Mouse (Mus musculus): ENCODE results near the gene Pycard.
"Not testable (repeated sequence)": the region's sequence is repeated elsewhere in the genome, so short reads cannot be mapped to it uniquely, and the experiment has no call there.

Gene Pycard

DNA sequence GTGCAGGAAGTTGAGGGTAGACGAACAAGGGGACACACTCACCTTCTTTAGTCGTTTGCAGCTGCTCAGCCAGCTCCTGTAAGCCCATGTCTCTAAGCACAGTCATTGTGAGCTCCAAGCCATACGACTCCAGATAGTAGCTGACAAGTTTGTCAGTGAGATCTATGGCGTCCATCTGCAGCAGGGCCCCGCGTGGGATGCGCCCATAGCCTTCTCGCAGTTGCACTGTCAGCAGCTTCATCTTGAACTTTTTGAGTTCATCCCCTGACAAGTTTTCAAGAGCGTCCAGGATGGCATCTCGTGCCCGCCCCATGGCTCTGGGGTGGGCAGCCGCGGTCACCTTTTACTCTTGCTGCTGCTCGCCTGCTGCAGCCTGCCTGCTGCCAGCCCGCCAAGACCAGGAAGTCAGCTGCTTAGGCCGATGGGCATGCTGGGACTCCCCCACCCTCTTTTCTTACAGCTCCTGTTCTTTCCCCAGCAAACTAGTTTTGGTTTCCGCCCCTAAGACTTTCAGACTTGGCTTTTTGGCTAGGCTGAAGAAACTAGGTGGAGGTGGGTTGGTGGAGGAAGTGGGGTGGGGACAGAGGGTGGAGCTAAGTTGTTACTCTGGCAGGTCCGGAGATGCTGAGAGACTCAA lies at the start of gene Pycard:
TSS of gene Pycard (minus strand) at position 527 of the 637 bp plus-strand sequence.
- peak; percentile 52 to 75 for DNase-seq (ENCODE audit: low spot score in 2 of 2)

DNA sequence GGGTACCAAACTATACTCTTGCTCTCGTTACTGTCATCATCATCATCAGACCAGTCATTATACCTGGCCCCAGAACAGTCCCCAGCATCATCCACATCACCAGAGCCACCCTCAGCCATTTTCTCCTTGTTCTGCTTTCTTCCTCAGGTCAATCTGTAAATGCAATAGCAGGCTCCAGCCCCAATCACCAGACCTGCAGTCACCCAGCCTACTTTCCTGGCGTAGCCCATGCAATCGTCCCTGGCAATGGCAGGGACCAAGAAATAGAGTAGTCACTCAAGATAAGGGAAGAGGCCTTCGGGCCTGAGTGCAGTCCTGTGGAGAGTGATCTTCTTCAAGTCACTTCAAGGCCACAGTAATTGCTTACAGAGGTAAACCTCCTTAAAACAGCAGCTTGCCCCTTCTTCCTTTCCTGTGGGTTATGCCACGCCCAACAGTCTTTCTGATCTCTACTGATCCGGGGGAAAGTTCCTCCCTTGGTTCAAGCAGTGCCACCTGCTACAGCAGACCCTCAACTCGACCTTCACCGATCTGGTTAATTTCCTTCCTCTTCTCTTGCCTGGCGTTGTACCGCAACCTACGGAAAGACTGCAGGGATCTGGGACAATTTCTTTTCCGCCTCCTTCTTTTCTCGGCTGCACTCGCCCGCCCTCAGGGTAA lies 48.6 kb upstream of the Pycard start:
- DNase-seq (ENCODE audit: low spot score in 2 of 2) = not testable (repeated sequence)

DNA sequence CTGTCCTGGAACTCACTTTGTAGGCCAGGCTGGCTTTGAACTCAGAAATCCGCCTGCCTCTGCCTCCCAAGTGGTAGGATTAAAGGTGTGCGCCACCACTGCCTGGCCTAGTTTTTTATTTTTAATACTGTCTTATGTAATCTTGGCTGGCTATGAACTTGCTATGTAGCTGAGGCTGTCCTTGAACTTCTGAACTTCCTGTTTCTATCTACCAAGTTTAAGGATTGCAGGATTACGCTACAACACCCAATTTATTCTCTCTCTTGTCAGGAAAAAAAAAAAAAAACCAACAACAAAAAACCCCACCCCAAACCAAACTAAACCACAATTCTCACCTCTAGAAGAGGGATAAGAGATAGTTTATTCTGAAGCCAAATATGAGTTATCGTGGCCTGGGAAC lies 39.9 kb upstream of the Pycard start:
- no peak for DNase-seq (ENCODE audit: low spot score in 2 of 2)

DNA sequence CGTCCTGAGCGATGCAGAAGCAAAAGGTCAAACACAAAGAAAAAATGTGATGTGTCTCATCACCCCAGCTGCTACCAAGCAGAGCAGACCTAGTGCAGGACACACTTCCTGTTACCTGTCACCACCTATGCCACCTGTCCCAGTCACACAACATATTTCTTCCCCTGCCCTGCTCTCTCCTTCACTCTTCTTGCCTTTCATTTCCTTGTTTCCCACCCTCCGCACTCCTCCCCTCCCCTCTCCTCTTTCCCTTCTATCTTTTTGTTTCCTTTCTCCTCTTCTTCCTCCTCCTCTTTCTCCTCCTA lies 39.3 kb upstream of the Pycard start:
- no peak for DNase-seq (ENCODE audit: low spot score in 2 of 2)

DNA sequence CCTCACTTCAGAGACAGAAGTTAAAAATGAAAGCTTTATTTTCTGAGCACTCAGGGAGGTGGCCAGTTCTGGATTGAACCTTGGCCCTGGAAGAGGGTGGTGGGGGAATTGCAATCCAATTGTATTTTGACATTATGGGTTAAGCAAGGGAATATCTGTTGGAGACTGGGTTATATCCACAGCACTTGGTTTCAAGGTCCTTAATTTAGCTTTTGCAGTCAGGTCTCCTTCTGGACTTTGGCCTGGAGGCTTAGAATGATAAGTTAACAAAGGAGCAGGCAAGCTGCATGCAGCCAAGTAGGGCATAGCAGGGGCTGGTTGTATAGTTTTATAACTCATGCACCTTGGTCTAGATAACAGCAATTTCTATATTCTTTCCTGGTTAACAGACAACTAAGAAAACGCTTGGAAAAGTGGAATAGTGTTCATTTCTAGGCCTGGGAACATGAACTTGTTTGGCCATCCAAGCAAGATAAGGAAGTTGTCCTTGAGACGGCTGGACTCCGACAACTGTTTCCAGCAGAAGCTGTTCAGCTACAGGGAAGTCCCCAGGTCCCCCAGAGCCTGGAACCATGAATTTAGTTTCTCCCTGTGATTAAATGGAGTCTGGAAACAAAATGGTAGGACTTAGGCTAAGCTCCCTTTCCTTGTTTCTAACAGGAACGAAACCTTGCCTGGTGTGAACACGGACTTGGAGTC lies 38.8 kb upstream of the Pycard start:
- no peak for DNase-seq (ENCODE audit: low spot score in 2 of 2)

DNA sequence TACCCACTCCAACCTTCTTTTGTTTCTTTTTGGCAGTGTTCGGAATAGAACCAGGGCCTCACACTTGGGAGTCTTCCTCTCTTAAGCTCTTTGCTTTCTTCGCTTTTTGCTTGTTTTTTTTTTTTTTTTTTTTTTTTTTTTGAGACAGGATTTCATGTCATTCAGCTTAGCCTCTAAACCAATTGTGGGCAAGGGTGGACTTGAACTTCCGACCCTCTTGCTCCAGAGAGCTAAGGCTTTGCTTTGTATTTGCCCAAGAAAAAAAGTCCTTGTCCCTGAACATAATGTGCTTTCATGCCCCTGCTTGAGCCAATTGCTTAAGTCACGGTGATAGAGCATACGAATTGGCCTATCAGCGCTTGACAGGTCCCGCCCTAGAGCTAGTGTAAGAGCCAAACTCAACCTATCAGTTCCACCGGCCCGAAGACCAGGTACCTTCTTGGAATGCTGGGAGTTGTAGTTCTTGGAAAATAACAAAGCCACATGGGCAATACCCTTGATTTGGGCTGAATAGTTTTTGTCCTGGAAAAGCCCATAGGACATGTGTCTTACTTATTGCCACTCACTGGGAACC lies 37.8 kb upstream of the Pycard start:
- DNase-seq (ENCODE audit: low spot score in 2 of 2) = no peak

DNA sequence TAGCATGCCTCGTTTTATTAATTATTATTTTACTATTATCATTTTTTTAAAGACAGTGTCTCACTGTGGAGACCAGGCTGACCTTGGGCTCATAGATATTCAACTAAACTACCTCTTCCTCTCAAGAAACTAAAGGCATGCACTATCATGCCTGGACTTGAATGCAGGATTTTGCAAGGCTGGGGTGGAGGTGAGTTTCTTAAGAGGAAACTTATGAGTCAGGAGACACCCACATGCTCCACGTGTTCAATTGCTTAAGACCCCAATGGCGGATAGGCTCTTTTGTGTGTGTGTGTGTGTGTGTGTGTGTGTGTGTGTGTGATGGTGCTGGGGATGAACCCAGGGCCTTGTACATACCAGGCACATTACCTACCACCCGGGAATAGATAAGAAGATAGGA lies 31.7 kb upstream of the Pycard start:
- no peak for DNase-seq (ENCODE audit: low spot score in 2 of 2)

DNA sequence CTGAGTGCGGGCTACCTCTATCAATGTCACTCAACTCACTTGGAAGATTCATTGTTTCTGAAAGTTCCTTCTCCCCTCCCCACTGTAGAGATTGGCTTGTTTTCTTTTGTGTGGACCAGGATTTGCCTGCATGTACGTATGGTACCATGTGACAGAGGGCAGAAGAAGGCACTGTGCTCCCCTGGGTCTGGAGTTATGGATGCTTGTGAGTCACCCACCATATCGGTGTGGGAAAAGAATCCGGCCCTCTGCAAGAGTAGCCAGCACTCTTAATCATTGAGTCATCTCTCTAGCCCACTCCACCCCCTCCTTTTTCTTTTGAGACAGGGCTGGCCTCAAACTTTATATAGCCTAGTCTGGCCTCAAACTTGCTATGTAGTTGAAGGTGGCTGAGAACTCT lies 31.3 kb upstream of the Pycard start:
- DNase-seq (ENCODE audit: low spot score in 2 of 2) = no peak

DNA sequence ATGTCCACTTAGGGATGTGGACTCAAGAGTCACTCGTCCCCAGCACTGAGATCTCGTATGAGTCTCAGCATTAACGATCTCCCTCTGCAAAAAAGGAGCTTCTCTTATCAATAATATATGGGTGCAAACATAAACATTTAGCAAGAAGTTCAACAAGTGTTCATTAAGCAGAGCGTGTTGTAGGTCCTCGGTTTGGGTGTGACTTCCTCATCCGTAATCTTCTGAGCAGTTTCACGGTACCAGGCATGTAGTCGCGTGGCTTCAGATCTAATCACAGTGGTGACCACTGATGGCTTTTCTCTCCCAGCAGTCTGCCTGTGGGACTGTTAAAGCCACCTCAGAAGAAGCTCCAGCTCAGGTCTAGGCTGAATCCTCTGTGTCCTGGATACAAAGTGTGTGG lies 30.7 kb upstream of the Pycard start:
- DNase-seq (ENCODE audit: low spot score in 2 of 2) = no peak

DNA sequence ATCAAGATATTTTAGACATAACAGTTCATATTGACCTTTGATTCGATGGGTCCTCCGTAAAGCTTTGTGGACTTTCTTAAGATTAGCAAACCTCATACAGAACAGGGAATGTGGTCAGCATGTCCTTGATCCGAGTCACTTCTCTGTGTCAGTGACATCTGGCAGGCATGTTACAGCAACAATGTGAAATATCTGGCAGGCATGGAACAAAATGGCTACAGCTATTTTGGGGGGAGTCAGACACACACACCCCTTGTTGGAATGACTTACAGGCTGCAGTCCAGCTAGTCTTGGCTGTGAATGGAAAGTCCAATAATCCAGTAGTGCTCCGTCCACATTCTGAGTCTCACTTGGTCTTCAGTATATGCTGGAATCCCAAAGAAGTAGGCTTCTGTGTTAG lies 29.9 kb upstream of the Pycard start:
- DNase-seq (ENCODE audit: low spot score in 2 of 2) = no peak

DNA sequence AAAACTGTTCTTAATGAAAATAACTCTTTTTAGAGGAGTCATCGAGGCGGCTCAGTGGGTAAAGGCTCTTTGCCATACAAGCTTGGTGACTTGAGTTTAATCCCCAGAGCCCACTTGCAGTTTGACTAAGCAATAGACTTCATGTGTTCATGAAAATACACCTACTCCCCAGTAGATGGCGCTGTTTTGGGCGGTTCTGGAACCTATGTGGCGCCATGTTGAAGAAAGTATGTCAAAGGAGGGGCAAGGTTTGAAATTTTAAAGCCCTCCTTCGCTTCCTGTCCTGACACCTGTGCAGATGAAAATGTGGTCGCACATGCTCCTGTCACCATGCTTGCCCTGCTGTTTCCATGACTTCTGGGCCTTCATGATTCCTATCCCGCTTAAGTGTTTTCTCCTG lies 29.3 kb upstream of the Pycard start:
- no peak for DNase-seq (ENCODE audit: low spot score in 2 of 2)

DNA sequence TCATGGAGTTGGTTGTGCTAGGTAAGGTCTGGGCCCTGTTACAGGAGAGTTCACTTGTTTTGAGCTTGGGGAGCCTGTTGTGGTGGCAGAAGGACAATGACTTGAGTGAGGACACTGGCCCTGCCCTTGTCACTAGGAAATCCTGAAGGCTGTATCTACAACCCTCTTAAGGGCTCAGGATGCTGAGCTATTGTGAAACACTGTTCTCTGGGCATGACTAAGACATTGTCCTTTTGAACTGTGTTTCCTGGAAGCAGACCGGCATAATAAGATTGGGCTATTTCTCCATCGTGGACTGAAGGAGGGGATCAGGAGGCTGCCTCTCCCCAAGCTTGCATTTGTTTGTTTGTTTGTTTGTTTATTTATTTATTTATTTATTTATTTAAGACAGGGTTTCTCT lies 25.5 kb upstream of the Pycard start:
- no peak for DNase-seq (ENCODE audit: low spot score in 2 of 2)

DNA sequence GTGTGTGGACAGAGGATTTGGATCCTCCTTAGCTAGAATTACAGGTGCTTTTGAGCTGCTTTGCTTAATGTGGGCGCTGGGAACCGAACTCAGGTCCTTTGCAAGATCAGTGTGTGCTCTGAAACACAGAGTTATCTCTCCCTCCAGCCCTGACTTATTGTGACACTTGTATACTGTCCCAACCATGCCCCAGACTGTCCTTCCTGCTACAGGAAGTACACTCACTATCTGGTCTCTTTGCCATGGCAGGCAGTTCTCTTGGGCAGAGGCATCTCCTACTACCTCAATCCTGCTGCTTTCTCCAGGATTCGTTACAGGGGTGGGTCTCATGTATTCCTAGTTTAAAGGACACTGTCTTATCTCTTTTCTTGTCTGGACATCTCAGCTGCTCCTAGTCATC lies 24.6 kb upstream of the Pycard start:
- DNase-seq (ENCODE audit: low spot score in 2 of 2) = no peak

DNA sequence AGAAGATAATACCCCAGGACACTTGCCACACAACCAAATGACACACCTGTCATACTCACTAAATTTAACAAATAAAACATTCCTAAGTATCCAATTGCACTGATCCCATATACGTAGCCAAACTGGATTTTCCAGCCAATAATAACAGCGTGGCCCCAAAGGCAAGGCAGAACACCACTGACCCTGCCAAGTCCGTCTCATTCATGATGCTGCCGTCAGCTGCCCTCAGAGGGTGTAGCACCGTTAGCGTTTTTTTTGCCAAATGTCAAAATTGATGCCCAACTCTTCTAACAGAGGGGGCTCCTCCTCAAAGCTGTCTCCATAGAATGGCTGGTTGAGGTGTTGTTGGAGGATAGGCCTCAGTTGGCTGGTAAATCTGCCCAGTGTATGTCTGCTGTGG lies 23.0 kb upstream of the Pycard start:
- no peak for DNase-seq (ENCODE audit: low spot score in 2 of 2)

DNA sequence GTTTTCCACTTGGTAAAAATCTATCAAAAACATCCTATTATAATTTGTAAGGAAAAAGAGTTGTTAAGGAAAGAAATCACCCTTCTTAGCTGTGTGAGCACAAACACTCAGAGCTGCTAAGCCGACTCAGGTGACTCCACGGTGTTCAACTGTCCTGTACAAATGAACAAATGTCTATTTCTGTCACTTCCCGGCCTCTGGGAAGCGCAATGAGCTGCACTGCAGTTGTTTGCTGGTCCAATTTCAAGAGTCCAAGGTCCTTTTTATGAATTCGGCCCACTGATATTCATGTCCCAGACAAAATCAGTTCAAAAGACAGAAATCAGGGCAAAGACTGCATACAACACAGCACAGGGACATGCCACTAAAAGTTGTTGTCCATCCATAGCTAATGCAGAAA lies 22.5 kb upstream of the Pycard start:
- not testable (repeated sequence) for DNase-seq (ENCODE audit: low spot score in 2 of 2)

DNA sequence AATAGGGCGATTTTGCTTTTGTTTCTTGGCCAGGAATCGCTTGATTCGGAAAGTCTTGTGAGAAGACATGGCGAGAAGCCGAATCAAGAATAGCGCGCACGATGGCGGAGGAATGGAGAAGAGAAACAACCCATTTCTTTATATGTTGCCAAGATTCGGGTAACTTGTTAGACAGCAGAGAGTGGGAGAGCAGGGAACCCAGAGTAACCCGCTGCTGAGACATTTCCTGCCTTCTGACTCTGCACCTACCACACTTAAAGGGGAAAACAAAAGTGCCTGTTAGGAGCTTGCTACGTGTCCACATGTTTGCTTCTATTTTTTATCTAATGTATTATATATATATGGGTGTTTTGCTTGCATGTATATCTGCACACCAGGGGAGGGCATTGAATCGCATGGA lies 19.4 kb upstream of the Pycard start:
- no peak for DNase-seq (ENCODE audit: low spot score in 2 of 2)

DNA sequence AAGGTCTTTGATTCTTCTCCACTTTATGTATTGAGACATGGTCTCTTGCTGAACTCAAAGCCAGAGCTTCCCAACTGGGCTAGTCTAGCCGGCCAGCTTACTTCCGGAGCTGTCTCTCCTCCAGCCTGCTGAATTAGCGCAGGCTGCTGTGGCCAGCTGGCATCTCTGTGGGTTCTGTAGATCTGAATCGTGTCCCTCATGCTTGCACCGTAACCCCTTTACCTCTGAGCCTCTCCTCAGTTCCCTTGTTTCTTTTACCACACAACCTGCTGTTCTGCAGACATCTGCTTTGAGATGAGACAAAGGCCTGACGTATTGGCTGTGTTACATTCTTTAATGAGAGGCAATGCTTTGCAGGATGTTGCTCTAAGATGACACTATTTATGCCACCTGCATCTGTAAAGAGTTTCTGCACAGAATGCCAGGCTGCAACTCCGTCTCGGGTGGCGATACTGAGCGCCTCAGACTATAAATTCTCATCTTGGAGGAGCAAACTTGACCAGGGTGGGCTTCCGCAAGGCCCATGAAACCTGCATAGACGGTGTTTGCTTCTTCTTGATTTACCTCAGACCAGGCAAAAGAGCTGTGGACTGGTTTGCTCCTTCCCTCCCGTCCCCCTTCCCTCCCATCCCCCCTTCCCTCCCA lies 18.6 kb upstream of the Pycard start:
- no peak for DNase-seq (ENCODE audit: low spot score in 2 of 2)

DNA sequence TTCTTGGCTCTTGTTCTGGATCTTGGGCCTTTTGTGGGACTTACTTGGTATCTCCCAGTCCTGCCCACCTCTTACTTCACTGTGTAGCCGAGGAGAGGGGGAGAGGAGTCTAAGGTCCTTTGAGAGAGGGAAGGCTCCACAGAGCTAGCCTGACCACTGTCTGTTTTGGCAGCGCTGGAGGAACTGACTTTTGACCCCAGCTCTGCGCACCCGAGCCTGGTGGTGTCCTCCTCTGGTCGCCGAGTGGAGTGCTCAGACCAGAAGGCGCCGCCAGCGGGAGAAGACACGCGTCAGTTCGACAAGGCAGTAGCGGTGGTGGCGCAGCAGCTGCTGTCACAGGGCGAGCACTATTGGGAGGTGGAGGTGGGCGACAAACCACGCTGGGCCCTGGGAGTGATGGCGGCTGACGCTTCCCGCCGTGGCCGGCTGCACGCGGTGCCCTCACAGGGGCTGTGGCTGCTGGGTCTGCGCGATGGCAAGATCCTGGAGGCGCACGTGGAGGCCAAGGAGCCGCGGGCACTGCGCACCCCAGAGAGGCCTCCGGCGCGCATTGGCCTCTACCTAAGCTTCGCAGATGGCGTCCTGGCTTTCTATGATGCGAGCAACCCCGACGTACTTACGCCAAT lies 16.2 kb upstream of the Pycard start:
- DNase-seq (ENCODE audit: low spot score in 2 of 2) = no peak

DNA sequence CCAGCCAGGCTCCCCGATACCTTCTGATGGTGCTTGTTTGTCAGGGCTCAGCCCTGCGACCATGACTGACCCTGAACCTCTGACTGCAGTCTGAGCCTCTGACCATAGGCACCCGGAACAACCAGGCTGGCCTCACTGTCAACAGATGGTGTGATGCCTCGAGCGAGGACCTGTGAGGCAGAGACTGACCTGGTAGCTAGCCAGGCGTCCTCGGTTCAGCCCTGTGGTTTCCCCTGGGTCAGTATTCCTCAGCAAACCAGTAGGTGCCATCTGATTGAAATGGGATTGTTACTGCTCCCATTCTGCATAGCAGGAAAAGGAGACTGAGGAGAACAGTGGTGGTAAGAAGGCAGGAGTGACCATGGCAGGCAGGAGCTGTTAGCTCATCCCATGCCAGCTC lies 12.5 kb upstream of the Pycard start:
- no peak for DNase-seq (ENCODE audit: low spot score in 2 of 2)

DNA sequence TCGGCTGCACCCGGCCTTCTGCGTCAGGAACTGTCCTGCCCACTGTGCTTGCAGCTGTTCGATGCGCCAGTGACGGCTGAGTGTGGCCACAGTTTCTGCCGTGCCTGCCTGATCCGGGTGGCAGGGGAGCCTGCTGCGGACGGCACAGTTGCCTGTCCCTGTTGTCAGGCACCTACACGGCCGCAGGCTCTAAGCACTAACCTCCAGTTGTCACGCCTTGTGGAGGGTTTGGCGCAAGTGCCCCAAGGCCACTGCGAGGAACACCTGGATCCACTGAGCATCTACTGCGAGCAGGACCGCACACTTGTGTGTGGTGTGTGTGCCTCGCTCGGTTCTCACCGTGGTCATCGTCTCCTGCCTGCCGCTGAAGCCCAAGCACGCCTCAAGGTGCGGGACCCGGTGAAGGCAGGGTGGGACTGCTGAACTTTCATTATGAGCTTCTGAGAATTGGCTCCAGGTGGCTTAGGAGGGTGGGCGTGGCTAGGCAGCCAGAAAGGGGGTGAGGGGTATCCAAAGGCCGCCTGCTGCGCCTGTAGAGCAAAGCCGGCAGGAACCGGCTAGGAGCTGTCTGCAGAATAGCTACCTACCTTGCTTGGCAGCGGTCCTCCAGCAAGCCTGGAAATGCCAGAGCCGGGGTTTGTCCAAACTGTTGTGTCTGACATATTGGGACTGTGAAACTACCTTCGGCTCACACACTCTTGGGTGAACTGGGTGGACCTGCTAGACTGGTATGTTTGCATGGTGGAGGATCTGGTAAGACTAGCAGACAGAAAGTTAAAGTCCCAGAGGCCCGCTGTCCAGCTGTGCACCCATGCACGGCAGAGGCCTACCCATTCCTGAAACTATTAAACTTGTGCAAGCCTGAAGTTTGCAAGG lies 11.1 kb upstream of the Pycard start:
- DNase-seq (ENCODE audit: low spot score in 2 of 2) = no peak

DNA sequence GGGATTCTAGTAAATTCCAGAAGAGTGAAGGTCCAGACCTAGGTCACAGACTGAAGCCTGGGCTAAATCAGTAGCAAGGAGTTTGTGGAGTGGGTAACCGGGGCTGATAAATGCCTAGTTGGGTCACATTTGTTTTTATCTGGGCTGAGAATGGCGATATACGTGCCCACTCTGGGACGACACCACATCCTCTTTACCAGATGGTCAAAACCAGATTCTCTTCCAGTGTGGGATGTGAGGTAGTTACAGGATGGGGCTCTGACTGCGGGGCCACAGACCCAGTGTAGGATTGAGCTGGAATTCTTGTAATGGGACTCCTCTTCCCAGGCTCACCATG lies 10.5 kb upstream of the Pycard start:
- no peak for DNase-seq (ENCODE audit: low spot score in 2 of 2)

All from spleen, postnatal 4 days (tissue).